Mouse (Mus musculus) natural killer cell, adult 2 months (primary cell): ENCODE results near the gene Ncapg2.

Experiments
- DNase-seq, 2 experiments: peaks; one replicate each; pipeline ENCODE4 v3.0.0; 2022; ENCODE audit warnings: low spot score in 2 of 2

The Ncapg2 gene

GRCm38 (mm10) chr12:116442184-116442583 is 37.0 kb downstream of the Ncapg2 start:
- DNase-seq = no peak

- DNase-seq = no peak
Measured at GRCm38 (mm10) chr12:116449536-116449935, 44.3 kb downstream of the Ncapg2 start.

GRCm38 (mm10) chr12:116460379-116461065 is 55.3 kb downstream of the Ncapg2 start:
- no peak for DNase-seq

GRCm38 (mm10) chr12:116467030-116467429 is 61.8 kb downstream of the Ncapg2 start:
- DNase-seq = peak; percentile 60 to 74

DNA sequence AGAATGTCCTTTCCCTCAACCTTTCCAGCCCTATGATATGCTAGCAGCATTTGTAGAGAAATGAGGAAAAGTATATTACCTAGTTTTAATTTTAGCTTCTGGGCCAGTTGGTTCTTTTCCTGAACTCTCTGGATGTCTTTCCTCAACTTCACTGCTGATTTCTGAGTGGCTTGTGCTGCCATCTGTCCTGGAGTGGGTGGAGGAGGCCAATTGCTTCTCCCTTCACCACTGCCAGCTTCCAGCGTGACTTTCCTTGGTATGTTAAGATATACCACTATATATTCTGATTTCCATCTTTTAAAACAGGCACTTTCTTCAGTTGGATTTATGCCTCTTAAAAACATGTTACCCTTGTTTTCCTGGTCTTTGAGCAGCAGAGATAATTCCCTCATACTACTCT is 63.1 kb downstream of the Ncapg2 start:
- no peak for DNase-seq

DNA sequence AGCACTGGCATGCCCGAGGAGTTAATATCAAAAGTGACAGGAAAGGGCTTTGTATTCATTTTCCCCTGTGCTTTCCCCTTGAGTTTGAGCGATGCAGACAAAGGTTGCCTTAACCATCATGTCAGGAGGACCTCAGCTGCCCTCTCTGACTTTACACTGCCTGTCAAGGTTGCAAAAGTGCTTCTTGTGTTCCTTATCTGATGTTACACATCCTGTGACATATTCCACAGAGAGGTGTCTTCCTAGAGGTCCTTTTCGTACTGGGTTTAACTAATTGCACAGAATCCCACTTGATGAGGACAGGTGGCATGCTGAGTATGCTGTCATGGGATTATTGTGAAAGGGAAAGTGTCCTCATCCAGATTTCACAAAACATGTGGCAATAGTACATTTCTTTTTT is 63.9 kb downstream of the Ncapg2 start:
- no peak for DNase-seq

DNA sequence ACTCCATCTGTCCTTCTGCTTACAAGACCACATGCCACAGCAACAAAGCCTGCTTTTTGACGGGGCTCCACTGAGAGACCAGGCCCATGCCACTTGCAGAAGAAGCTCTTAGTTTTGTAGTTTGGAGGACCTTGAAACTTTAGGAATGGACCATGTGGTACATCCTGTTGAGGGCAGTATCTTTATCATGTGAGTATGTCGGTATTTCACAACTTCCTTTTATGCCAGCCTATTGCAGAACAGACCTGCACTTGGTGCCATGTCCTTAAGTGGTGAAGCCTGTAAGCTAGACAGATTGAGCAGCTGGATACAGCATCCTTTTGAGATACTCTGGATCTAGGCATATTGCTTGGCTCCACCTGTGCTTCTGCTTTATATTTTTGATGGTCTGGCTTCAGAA is 68.1 kb downstream of the Ncapg2 start:
- no peak for DNase-seq

DNA sequence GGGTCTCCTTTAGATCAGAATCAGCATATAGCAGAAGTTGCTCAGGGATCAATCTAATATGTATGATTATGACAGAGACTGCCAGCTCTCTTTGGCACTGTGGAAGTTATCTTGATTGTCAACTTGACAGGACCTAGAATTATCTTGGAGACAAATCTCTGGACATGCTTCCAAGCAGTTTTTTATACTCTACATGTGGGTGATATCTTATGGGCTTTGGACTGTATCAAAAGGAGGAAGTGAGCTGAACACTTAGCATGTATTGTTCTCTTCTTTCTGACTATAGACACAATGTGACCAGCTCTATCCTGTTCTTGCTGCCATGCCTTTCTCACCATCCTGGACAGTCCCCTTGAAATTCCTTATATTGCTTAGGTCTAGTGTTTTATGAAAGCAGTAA is 68.6 kb downstream of the Ncapg2 start:
- DNase-seq = no peak

GRCm38 (mm10) chr12:116474676-116475075 is 69.5 kb downstream of the Ncapg2 start:
- no peak for DNase-seq

GRCm38 (mm10) chr12:116478771-116479170 is 73.6 kb downstream of the Ncapg2 start:
- no peak for DNase-seq

DNA sequence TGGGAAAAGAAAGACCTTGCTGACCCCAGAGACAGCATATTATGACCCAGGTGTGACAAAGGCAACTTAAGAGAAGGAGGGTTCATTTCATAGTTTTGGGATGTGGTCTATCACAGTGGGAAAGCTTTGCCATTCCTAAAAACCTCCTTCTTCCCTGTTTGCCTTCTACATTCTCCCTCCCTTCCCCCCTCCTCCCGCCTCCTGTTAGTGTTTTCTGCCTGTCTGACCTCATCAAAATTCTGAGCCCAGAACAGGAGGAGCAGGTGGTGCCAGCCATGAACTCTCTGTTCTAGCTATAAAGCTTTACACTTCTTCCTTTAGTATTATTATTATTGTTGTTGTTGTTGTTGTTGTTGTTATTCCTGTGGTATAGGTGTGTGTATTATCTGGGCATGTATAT is 76.7 kb downstream of the Ncapg2 start:
- no peak for DNase-seq

DNA sequence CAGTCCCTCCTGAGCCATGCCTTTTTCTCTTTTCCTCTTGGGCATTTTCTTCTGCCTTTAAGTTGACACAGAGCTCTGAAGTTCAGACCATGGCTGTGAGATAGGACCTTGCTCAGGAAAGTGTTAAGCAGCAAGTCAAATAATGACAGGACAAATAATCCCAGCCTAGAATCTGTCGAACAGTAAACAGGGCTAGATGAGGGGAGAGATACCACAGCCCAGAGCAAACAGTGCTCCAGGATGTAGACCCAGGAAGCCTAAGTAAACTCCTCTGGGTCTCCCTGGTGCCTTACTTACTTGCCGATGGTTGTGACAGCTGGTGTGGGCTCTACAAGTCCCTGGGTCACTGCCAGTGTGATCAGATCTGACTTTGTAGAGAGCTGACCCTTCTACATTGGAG is 78.4 kb downstream of the Ncapg2 start:
- DNase-seq = no peak

GRCm38 (mm10) chr12:116484991-116485390 is 79.8 kb downstream of the Ncapg2 start:
- DNase-seq = no peak

- DNase-seq = peak in 1 of 2 experiments; percentile 26
Measured at GRCm38 (mm10) chr12:116485591-116486403, 80.6 kb downstream of the Ncapg2 start, which contains the start of gene Ptprn2. Ptprn2 (plus strand) TSS chr12:116485720.

DNA sequence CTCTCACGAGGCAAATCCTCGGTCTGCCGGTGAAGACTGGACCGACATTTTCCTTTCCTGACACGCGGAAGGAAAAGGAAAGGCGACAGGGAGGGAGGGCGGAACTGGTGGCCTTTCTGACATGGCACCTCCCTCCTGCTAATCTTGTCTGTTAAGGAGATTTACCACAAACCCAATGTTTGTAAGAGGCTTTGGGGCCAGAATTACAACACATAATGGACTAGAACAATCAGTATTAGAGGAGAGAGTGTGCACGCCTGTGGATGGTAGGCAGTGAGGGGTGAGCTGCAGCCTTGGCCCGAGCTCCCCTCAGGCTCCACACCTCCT is 81.2 kb downstream of the Ncapg2 start:
- DNase-seq = no peak

GRCm38 (mm10) chr12:116488836-116489235 is 83.6 kb downstream of the Ncapg2 start:
- DNase-seq = no peak

- no peak for DNase-seq
Measured at GRCm38 (mm10) chr12:116490575-116491356, 85.6 kb downstream of the Ncapg2 start.

DNA sequence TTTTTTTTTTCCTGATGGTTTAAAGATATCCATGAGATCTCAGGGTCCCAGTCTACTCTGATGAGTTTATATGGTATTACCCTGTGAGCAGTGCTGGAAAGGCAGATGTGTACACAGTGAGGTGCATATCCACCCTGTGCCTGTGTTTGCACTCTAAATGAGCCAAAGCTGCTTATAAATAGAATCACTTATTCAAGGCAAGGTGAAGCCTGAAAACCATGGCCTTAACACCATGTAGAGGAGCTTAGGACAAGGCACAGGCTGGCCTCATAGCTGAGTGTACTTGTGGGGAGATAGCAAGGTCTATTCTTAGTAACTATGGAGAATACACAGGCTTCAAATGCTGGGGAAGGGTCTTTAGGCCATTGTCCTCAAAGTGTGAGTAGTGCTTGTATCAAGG is 93.5 kb downstream of the Ncapg2 start:
- DNase-seq = no peak

- DNase-seq = no peak
Measured at GRCm38 (mm10) chr12:116500652-116501051, 95.5 kb downstream of the Ncapg2 start.

DNA sequence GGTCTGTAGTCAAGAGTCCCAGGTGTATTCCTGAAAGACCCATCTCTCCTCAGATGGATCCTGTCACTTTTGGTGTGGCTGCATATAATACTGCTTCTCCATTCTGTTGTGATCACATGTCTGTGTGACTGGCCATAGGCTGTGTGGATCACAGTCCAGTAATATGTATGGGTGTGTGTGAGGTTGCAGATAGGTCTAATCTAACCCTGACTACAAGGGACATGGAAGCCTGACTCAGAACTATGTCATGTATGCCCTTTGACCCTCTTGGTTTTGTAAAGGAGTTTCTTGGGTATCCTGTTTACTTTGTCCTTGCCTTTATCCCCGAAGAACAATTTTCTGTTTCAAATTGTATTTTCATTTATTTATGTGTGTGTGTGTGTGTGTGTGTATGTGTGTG is 107.3 kb downstream of the Ncapg2 start:
- no peak for DNase-seq
